Mouse (Mus musculus): Measurements from ENCODE around the gene Nynrin. TPM values are rescaled to one million over a fixed set of nuclear protein-coding genes. Genes with fewer than 3 reads are reported as not detected.

The Nynrin gene
- 15.4 and 18.5 TPM in 2 replicates for polyA plus RNA-seq (2015; fragmentation: Nextera tagmentation; extraction: Ambion mirVana)

DNA sequence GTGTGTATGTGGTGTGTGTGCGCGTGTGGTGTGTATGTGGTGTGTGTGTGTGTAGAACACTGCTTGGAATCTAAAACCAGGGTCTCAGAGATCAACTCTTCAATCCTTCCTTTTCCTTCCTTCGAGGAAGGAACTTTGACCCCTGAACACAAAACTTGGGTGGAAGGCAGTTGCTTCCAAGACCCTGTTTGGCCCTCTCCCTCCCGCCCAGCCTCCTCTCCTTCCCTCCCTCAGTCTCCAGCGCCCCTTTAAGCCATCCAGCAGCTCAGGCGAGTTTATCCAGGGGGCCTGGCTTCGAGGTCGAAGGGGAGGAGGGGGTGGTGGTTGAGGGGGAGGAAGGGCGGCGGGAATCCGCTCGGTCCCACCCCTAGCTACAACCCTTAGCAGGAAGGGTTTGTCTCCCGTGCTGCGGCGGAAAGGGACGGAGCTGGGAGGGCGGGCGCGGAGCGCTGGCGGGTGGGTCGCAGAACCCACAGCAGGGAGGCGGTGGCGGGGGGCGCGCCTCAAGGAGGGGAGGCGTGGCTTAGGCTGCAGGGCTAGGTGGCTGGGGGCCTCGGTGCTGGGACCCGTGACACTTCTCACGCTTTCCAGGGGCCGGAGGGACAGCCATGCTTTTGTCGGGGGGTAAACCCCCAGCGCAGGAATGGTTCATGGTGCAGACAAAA is at the start of gene Nynrin:
TSS of gene Nynrin (plus strand) at position 390 of the 665 bp plus-strand sequence.
- H3K9me3 ChIP-seq: no peaks in the 10 kb centered on the region
- H3K36me3 ChIP-seq: no peaks in the 10 kb centered on the region
- ATAC-seq (ENCODE audit: insufficient read depth, low FRiP score, low read depth): peak; percentile 87
- 1% methylated on average over 31 of the region's 33 CpGs for WGBS
- H3K27ac ChIP-seq: peak within 1 kb of the TSS; percentile 97
- H3K4me2 ChIP-seq: peak within 1 kb of the TSS; percentile 69
- H3K9ac ChIP-seq: peak within 1 kb of the TSS; percentile 57
- no peaks in the 10 kb centered on the region for H3K27me3 ChIP-seq (replicated peaks)
- H3K4me3 ChIP-seq (replicated peaks): peak within 1 kb of the TSS; percentile 62
- H3K4me1 ChIP-seq: peaks cover 25% of the 10 kb centered on the region

- Histone ChIP-seq H3K9ac (peak overlapping the region; percentile 25; the same call in 1 of the 2 replicates), H3K27ac (peak overlapping the region; percentile 76), H3K36me3 (no peaks in the 10 kb centered on the region), H3K27me3 (replicated peaks) (no peaks in the 10 kb centered on the region), H3K9me3 (no peaks in the 10 kb centered on the region), H3K4me3 (replicated peaks) (peak overlapping the region; percentile 46), H3K4me1 (0 out of 2 replicates have a peak, but pooled peaks cover 3% of the 10 kb centered on the region), H3K4me2 (peak overlapping the region; percentile 70)
- ATAC-seq (ENCODE audit: insufficient read depth, low FRiP score, low read depth): peak; percentile 68
- 17% methylated on average over 16 of the region's 16 CpGs for WGBS
These were observed 38.9 kb upstream of the Nynrin start for GRCm38 (mm10) chr14:55814885-55815284.

DNA sequence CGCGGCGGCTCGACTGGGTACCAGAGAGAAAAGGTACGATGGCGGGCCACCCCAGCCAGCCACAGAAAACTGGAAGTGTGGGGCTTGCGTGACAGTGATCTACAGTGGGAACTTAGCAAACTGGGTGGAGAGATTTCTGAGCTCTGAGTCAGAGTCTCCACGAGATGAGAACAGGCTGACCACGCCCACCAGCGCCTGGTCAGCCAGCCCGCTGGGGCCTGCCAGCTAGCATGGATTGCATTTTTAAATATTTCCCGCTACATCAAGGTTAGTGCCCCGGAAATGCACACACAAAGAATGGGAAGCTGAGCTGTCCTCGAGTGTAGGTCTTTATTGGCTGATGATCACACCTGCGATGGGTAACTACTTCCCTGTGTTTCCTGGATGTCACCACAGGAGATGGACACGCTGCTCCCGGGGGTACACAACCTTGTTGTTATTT is 38.5 kb upstream of the Nynrin start:
- Histone ChIP-seq H3K27me3 (replicated peaks) (no peaks in the 10 kb centered on the region), H3K36me3 (no peaks in the 10 kb centered on the region), H3K4me1 (0 out of 2 replicates have a peak, but pooled peaks cover 3% of the 10 kb centered on the region), H3K27ac (peak overlapping the region; percentile 76), H3K4me3 (replicated peaks) (peak overlapping the region; percentile 46), H3K4me2 (peak overlapping the region; percentile 70), H3K9ac (peak overlapping the region; percentile 25; the same call in 1 of the 2 replicates), H3K9me3 (no peaks in the 10 kb centered on the region)
- ATAC-seq (ENCODE audit: insufficient read depth, low FRiP score, low read depth): peak; percentile 88
- 19% methylated on average over 17 of the region's 17 CpGs for WGBS

- Histone ChIP-seq H3K27ac (no peak overlapping the region), H3K4me2 (no peak overlapping the region), H3K4me3 (replicated peaks) (no peak overlapping the region), H3K9me3 (no peaks in the 10 kb centered on the region), H3K9ac (no peak overlapping the region), H3K36me3 (no peaks in the 10 kb centered on the region), H3K27me3 (replicated peaks) (no peaks in the 10 kb centered on the region), H3K4me1 (0 out of 2 replicates have a peak, but pooled peaks cover 3% of the 10 kb centered on the region)
- ATAC-seq (ENCODE audit: insufficient read depth, low FRiP score, low read depth): no peak
- 76% methylated on average over 7 of the region's 7 CpGs for WGBS
These were observed 33.9 kb upstream of the Nynrin start for GRCm38 (mm10) chr14:55819845-55820405.

- Histone ChIP-seq H3K4me2 (no peak overlapping the region), H3K4me3 (replicated peaks) (no peak overlapping the region), H3K4me1 (0 out of 2 replicates have a peak, but pooled peaks cover 1% of the 10 kb centered on the region), H3K36me3 (no peaks in the 10 kb centered on the region), H3K9me3 (no peaks in the 10 kb centered on the region), H3K27me3 (replicated peaks) (no peaks in the 10 kb centered on the region), H3K27ac (no peak overlapping the region), H3K9ac (no peak overlapping the region)
- ATAC-seq (ENCODE audit: insufficient read depth, low FRiP score, low read depth): no peak
- 82% methylated on average over 9 of the region's 9 CpGs for WGBS
These were observed 33.2 kb upstream of the Nynrin start for GRCm38 (mm10) chr14:55820576-55820975.

DNA sequence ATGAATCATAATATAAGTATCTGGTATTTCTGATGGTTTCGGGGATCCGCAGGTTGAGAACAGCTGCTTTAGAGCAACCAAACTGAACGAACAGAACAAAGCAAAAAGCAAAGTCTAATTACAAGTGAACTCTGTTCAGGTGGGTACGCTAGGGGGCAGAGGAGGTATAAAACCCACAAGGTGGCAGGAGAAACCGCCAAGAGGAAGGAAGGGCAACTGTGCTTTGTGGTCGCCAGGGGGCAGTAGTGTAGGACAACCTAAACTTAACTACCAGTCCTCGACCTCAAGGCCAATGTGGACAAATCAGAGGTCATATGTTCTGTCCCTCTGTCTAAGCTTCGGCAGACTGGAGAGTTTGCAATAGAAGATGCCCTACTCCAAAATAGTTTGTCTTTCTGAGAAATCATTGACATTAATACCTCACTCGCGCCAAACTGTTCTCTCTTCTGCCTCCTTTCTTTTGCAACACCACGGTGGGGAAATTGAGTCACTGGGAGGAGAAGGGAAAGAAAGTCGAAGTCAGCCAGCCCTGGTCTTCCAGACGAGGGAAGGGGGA is 31.3 kb upstream of the Nynrin start:
- ATAC-seq (ENCODE audit: insufficient read depth, low FRiP score, low read depth): no peak
- WGBS: 4% methylated on average over 13 of the region's 13 CpGs

DNA sequence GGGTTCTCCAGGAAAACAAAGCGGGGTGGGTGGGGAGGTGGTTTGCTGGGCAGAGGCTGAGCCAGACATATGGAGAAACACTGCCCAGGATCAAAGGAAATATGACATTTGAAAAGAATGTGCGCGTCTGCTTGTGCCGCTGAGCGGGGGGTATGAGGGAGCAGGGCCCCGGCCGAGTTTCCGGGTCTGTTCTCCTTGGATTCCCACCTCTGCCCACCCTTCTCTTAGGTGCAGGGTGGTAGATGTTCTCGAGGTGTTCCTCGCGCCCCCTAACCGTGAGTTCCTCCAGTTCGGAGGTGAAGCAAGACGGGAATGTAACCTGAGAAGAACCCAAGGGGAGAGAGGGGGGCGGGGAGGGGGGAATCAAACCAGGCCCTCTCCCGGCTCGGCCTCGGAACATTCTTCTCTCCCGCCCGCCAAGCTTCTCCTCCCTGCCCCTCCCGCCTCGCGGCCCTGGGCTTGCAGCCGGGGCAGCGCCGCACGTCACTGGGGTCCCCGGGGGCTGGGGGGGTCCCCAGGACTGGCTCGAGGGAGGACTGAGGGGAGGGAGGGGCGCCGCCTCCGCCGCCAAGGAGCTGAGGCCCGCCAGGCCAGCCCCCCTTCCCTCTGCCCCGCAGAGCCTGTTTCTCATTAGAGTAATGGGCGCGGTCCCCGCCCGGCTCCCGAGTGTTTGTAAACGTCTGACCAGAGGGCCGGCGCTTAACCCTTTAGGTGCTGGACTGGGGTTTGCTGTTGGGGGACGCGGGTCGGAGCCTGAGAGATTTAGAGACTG is 30.6 kb upstream of the Nynrin start, which contains the start of gene Nfatc4:
TSS of gene Nfatc4 (plus strand) at position 154 of the 772 bp plus-strand sequence.
- Histone ChIP-seq H3K9me3 (no peaks in the 10 kb centered on the region), H3K27ac (peak within 1 kb of the TSS; percentile 97), H3K4me2 (peak within 1 kb of the TSS; percentile 69), H3K4me3 (replicated peaks) (peak within 1 kb of the TSS; percentile 67), H3K36me3 (no peaks in the 10 kb centered on the region), H3K4me1 (peaks cover 8% of the 10 kb centered on the region; the same call in 1 of the 2 replicates), H3K27me3 (replicated peaks) (no peaks in the 10 kb centered on the region), H3K9ac (peak within 1 kb of the TSS; percentile 24)
- ATAC-seq (ENCODE audit: insufficient read depth, low FRiP score, low read depth): peak; percentile 89
- WGBS: 0% methylated on average over 37 of the region's 46 CpGs

More for the DNA sequence above, 31.3 kb upstream of the Nynrin start:
- no peaks in the 10 kb centered on the region for H3K9me3 ChIP-seq
- peaks cover 8% of the 10 kb centered on the region; the same call in 1 of the 2 replicates for H3K4me1 ChIP-seq
- no peaks in the 10 kb centered on the region for H3K27me3 ChIP-seq (replicated peaks)
- H3K27ac ChIP-seq: peak overlapping the region; percentile 97
- H3K4me3 ChIP-seq (replicated peaks): peak overlapping the region; percentile 67
- H3K4me2 ChIP-seq: peak overlapping the region; percentile 69
- peak overlapping the region; percentile 24; the same call in 1 of the 2 replicates for H3K9ac ChIP-seq
- no peaks in the 10 kb centered on the region for H3K36me3 ChIP-seq

- Histone ChIP-seq H3K27me3 (replicated peaks) (no peaks in the 10 kb centered on the region), H3K36me3 (peaks cover 2% of the 10 kb centered on the region; the same call in 1 of the 2 replicates), H3K4me3 (replicated peaks) (peak overlapping the region; percentile 67), H3K4me1 (peaks cover 13% of the 10 kb centered on the region), H3K9ac (peak overlapping the region; percentile 24; the same call in 1 of the 2 replicates), H3K4me2 (peak overlapping the region; percentile 69), H3K27ac (peak overlapping the region; percentile 97), H3K9me3 (no peaks in the 10 kb centered on the region)
- no peak for ATAC-seq (ENCODE audit: insufficient read depth, low FRiP score, low read depth)
- 5% methylated on average over 10 of the region's 10 CpGs for WGBS
These were observed 29.8 kb upstream of the Nynrin start for GRCm38 (mm10) chr14:55824001-55824480.

DNA sequence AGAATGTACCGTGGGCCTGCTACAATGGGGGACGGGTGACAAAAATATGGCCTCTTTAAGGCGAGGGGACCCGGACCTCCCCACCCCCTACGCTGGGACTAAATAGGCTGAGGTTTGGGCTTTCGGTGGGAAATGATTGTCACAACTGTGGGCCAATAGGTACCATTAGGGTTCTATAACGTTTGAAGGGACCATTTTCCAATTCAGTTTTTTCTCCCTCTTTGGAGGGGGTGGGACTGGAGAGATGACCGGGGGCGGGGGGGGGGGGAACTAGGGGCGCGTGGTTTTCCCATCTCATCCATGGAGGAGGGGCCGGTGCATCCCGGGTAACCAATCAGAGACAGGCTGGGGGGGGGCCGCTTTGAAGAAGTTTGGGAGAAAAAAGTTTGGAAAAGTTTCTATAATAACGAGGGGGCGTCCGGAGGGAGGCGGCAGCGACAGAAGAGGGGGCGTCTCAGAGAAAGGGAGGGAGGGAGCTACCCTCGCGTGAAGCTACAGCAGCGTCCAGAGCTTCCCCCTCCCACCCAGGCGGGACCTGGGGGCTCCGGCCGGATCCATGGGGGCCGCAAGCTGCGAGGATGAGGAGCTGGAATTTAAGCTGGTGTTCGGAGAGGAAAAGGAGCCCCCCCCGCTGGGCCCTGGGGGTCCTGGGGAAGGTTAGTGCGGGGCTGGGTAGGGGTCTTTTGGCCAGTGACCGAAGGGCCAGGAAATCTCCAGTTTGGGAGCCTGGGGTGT is 29.2 kb upstream of the Nynrin start:
- Histone ChIP-seq H3K27me3 (replicated peaks) (no peaks in the 10 kb centered on the region), H3K27ac (peak overlapping the region; percentile 97), H3K4me1 (peaks cover 13% of the 10 kb centered on the region), H3K4me3 (replicated peaks) (peak overlapping the region; percentile 67), H3K36me3 (peaks cover 5% of the 10 kb centered on the region; the same call in 1 of the 2 replicates), H3K9me3 (no peaks in the 10 kb centered on the region), H3K9ac (peak overlapping the region; percentile 71), H3K4me2 (peak overlapping the region; percentile 69)
- ATAC-seq (ENCODE audit: insufficient read depth, low FRiP score, low read depth): peak; percentile 6; the same call in 1 of the 2 replicates
- 2% methylated on average over 31 of the region's 32 CpGs for WGBS

DNA sequence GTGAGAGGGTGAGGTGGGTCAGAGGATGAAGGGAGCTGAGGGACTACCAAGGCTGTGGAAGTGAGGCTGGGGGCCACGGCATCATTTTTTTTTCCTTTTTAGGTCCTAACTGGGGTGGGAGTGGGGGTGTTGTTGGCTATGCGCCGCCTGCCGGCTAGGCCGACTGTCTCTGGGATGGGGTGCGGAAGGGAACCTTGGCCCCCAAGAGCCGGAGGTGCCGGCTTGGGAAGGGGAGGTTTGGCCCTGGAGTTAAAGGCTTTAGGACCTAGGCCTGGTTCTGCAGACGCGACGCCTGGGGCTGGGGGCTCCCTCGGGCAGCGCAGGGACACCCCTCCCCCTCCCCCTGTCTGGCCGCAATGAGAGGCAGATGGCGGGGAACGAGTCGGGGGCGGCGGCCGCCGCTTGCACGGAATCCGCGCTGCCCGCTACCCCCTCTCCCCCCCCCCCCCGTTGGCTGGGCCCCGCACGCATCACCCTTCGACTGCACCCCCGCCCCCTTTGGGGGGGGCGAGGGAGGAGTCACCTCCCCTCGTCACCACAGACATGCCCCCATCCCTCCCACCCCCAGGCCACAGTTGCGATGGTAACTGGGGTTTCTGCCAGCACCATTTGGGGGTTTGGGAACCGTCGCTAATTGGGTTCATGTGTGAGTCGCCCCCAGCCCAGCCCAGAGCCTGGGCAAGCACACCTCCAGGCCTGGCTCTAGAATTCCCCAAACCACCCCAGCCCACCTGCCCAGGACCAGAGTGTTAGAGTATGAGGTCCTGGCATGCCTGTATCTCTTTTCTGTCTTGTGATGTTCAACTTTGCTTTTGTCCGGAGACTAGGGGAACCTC is 28.4 kb upstream of the Nynrin start:
- Histone ChIP-seq H3K4me1 (peaks cover 13% of the 10 kb centered on the region), H3K36me3 (peaks cover 12% of the 10 kb centered on the region), H3K4me3 (replicated peaks) (peak overlapping the region; percentile 67), H3K27ac (peak overlapping the region; percentile 97), H3K4me2 (peak overlapping the region; percentile 69), H3K9me3 (no peaks in the 10 kb centered on the region), H3K27me3 (replicated peaks) (no peaks in the 10 kb centered on the region), H3K9ac (peak overlapping the region; percentile 71)
- WGBS: 1% methylated on average over 20 of the region's 37 CpGs
- ATAC-seq (ENCODE audit: insufficient read depth, low FRiP score, low read depth): no peak
